Mouse (Mus musculus) heart, embryonic 11.5 days (tissue): ENCODE measurements around the gene Reep3. TPM values are rescaled to one million over a fixed set of nuclear protein-coding genes. Genes with fewer than 3 reads are reported as not detected.

Experiments used
- ATAC-seq: fragments of 200-750 bp; cut with Nextera tagmentation; replicated peaks from 2 replicates; pipeline ENCODE4 v1.8.0; 2017; ENCODE audit warnings: moderate library complexity; ENCODE audit not compliant: insufficient number of reproducible peaks, low FRiP score, low TSS enrichment
- H3K27ac ChIP-seq: fragments of 300-500 bp; sonication (generic); 2 replicates; pipeline ENCODE4 v1.5.1; 2014; ENCODE audit warnings: mild to moderate bottlenecking, low read depth, low read length
- H3K27me3 ChIP-seq: fragments of 300-500 bp; sonication (generic); 2 replicates; pipeline ENCODE4 v1.6.1; 2014; ENCODE audit warnings: mild to moderate bottlenecking, low read length, mixed read lengths; ENCODE audit not compliant: control insufficient read depth, insufficient read depth
- H3K36me3 ChIP-seq: fragments of 300-500 bp; sonication (generic); 2 replicates; pipeline ENCODE4 v1.6.1; 2014; ENCODE audit warnings: mild to moderate bottlenecking, low read length, moderate library complexity, mixed read lengths; ENCODE audit not compliant: control insufficient read depth, insufficient read depth
- H3K4me1 ChIP-seq: fragments of 300-500 bp; sonication (generic); 2 replicates; pipeline ENCODE4 v1.6.1; 2014; ENCODE audit warnings: low read length; ENCODE audit not compliant: control insufficient read depth, insufficient read depth
- H3K4me2 ChIP-seq: fragments of 300-500 bp; sonication (generic); 2 replicates; pipeline ENCODE4 v1.6.1; 2014; ENCODE audit warnings: mild to moderate bottlenecking, moderate library complexity
- H3K4me3 ChIP-seq: fragments of 300-500 bp; sonication (generic); 2 replicates; pipeline ENCODE4 v1.5.1; 2014; ENCODE audit warnings: low read depth, low read length
- H3K9ac ChIP-seq: fragments of 300-500 bp; sonication (generic); 2 replicates; pipeline ENCODE4 v1.6.1; 2014; ENCODE audit warnings: mild to moderate bottlenecking, low read depth, low read length, moderate library complexity
- H3K9me3 ChIP-seq: fragments of 300-500 bp; sonication (generic); replicated peaks from 2 replicates; pipeline ENCODE4 v1.6.1; 2016; ENCODE audit warnings: low read length; ENCODE audit not compliant: control insufficient read depth
- WGBS: fragments of 180-500 bp; shearing (Covaris S2); extraction: QIAGEN DNeasy Blood & Tissue Kit; methylation state at CpG from one replicate; pipeline ENCODE4 v1.1.7; 2014; ENCODE audit not compliant: insufficient replicate concordance; 5-methylcytosine and 5-hydroxymethylcytosine counted together
- polyA plus RNA-seq: library from polyadenylated mRNA; unstranded; fragments of >200 nt; fragmentation: Nextera tagmentation; extraction: Ambion mirVana; gene quantifications from 2 replicates; pipeline ENCODE4 v1.2.1, GENCODE M21; 2014

The Reep3 gene
- polyA plus RNA-seq, 1 experiment from 2014 or later, result 23.7 TPM

- Histone ChIP-seq H3K36me3 (no peaks in the 10 kb centered on the region), H3K4me1 (peaks cover 7% of the 10 kb centered on the region; the same call in 1 of the 2 replicates), H3K27ac (no peak overlapping the region), H3K4me3 (no peak overlapping the region), H3K4me2 (no peak overlapping the region), H3K27me3 (no peaks in the 10 kb centered on the region), H3K9me3 (no peaks in the 10 kb centered on the region), H3K9ac (no peak overlapping the region)
- WGBS, result 79% methylated on average over 4 of the region's 4 CpGs
- no peak for ATAC-seq
Measured at GRCm38 (mm10) chr10:67071389-67071788, 25.4 kb downstream of the Reep3 start.

- H3K4me2 ChIP-seq, result no peak overlapping the region
- H3K36me3 ChIP-seq, result no peaks in the 10 kb centered on the region
- no peak overlapping the region for H3K4me3 ChIP-seq
- H3K9me3 ChIP-seq, result no peaks in the 10 kb centered on the region
- H3K9ac ChIP-seq, result no peak overlapping the region
- WGBS, result 69% methylated on average over 10 of the region's 10 CpGs
- no peaks in the 10 kb centered on the region for H3K27me3 ChIP-seq
- no peak for ATAC-seq
- peaks cover 13% of the 10 kb centered on the region for H3K4me1 ChIP-seq
- H3K27ac ChIP-seq, result no peak overlapping the region
Measured at GRCm38 (mm10) chr10:67069013-67069412, 27.7 kb downstream of the Reep3 start.

- Histone ChIP-seq H3K4me1 (peaks cover 16% of the 10 kb centered on the region), H3K4me2 (no peak overlapping the region), H3K4me3 (no peak overlapping the region), H3K36me3 (no peaks in the 10 kb centered on the region), H3K27me3 (no peaks in the 10 kb centered on the region), H3K27ac (no peak overlapping the region), H3K9me3 (no peaks in the 10 kb centered on the region), H3K9ac (no peak overlapping the region)
- ATAC-seq, result no peak
- WGBS, result 84% methylated on average over 3 of the region's 3 CpGs
Measured at GRCm38 (mm10) chr10:67066421-67066820, 30.3 kb downstream of the Reep3 start.

- H3K36me3 ChIP-seq, result no peaks in the 10 kb centered on the region
- H3K4me2 ChIP-seq, result no peak overlapping the region
- no peaks in the 10 kb centered on the region for H3K9me3 ChIP-seq
- no peaks in the 10 kb centered on the region for H3K27me3 ChIP-seq
- H3K4me1 ChIP-seq, result peaks cover 18% of the 10 kb centered on the region
- H3K27ac ChIP-seq, result no peak overlapping the region
- H3K9ac ChIP-seq, result no peak overlapping the region
- 74% methylated on average over 5 of the region's 5 CpGs for WGBS
- no peak for ATAC-seq
- H3K4me3 ChIP-seq, result no peak overlapping the region
Measured at GRCm38 (mm10) chr10:67065927-67066326, 30.8 kb downstream of the Reep3 start.

- 65% methylated on average over 7 of the region's 7 CpGs for WGBS
- Histone ChIP-seq H3K27ac (no peak overlapping the region), H3K4me2 (no peak overlapping the region), H3K9ac (no peak overlapping the region), H3K4me1 (peaks cover 18% of the 10 kb centered on the region), H3K27me3 (no peaks in the 10 kb centered on the region), H3K9me3 (no peaks in the 10 kb centered on the region), H3K4me3 (no peak overlapping the region), H3K36me3 (no peaks in the 10 kb centered on the region)
- ATAC-seq, result no peak
Measured at GRCm38 (mm10) chr10:67065277-67065887, 31.4 kb downstream of the Reep3 start.

GRCm38 (mm10) chr10:67061823-67062222 is 34.9 kb downstream of the Reep3 start:
- no peaks in the 10 kb centered on the region for H3K36me3 ChIP-seq
- peaks cover 17% of the 10 kb centered on the region for H3K4me1 ChIP-seq
- WGBS, result 58% methylated on average over 4 of the region's 4 CpGs
- no peak for ATAC-seq
- H3K27ac ChIP-seq, result no peak overlapping the region; the same call in 1 of the 2 replicates
- H3K27me3 ChIP-seq, result no peaks in the 10 kb centered on the region
- no peak overlapping the region for H3K4me3 ChIP-seq
- no peaks in the 10 kb centered on the region for H3K9me3 ChIP-seq
- peak overlapping the region; percentile 10 for H3K4me2 ChIP-seq
- H3K9ac ChIP-seq, result no peak overlapping the region

- no peak for ATAC-seq
- Histone ChIP-seq H3K9ac (no peak overlapping the region), H3K27me3 (no peaks in the 10 kb centered on the region), H3K4me3 (no peak overlapping the region), H3K9me3 (no peaks in the 10 kb centered on the region), H3K4me2 (peak overlapping the region; percentile 10), H3K27ac (peak overlapping the region; percentile 24; the same call in 1 of the 2 replicates), H3K4me1 (peaks cover 21% of the 10 kb centered on the region), H3K36me3 (no peaks in the 10 kb centered on the region)
- 46% methylated on average over 10 of the region's 10 CpGs for WGBS
Measured at GRCm38 (mm10) chr10:67061367-67061801, 35.4 kb downstream of the Reep3 start.

GRCm38 (mm10) chr10:67058702-67059101 is 38.0 kb downstream of the Reep3 start:
- Histone ChIP-seq H3K4me1 (peaks cover 27% of the 10 kb centered on the region), H3K36me3 (no peaks in the 10 kb centered on the region), H3K4me3 (no peak overlapping the region), H3K27ac (no peak overlapping the region), H3K27me3 (no peaks in the 10 kb centered on the region), H3K9ac (no peak overlapping the region), H3K4me2 (no peak overlapping the region), H3K9me3 (no peaks in the 10 kb centered on the region)
- WGBS, result 75% methylated on average over 6 of the region's 6 CpGs
- ATAC-seq, result no peak

GRCm38 (mm10) chr10:67058297-67058696 is 38.4 kb downstream of the Reep3 start:
- no peak overlapping the region for H3K9ac ChIP-seq
- no peak overlapping the region for H3K27ac ChIP-seq
- ATAC-seq, result no peak
- WGBS, result 63% methylated on average over 7 of the region's 7 CpGs
- no peaks in the 10 kb centered on the region for H3K27me3 ChIP-seq
- H3K9me3 ChIP-seq, result no peaks in the 10 kb centered on the region
- no peaks in the 10 kb centered on the region for H3K36me3 ChIP-seq
- H3K4me3 ChIP-seq, result no peak overlapping the region
- H3K4me1 ChIP-seq, result peaks cover 27% of the 10 kb centered on the region
- no peak overlapping the region for H3K4me2 ChIP-seq
